Mouse (Mus musculus) forebrain, embryonic 16.5 days (tissue): ENCODE data around the gene Ube2e2. TPM values are rescaled to one million over a fixed set of nuclear protein-coding genes. Genes with fewer than 3 reads are reported as not detected.

Experiments
- ATAC-seq: fragments of 200-750 bp; cut with Nextera tagmentation; 2 replicates; pipeline ENCODE4 v1.8.0; 2017; ENCODE audit warnings: mild to moderate bottlenecking, moderate library complexity
- H3K27ac ChIP-seq: fragments of 300-500 bp; sonication (generic); 2 replicates; pipeline ENCODE4 v1.5.1; 2014; ENCODE audit warnings: low read length, control low read depth
- H3K27me3 ChIP-seq: fragments of 300-500 bp; sonication (generic); replicated peaks from 2 replicates; pipeline ENCODE4 v1.6.1; 2014; ENCODE audit warnings: low read length; ENCODE audit not compliant: control insufficient read depth, insufficient read depth
- H3K36me3 ChIP-seq: fragments of 300-500 bp; sonication (generic); 2 replicates; pipeline ENCODE4 v1.6.1; 2014; ENCODE audit not compliant: control insufficient read depth, insufficient read depth
- H3K4me1 ChIP-seq: fragments of 300-500 bp; sonication (generic); replicated peaks from 2 replicates; pipeline ENCODE4 v1.6.1; 2014; ENCODE audit warnings: low read length; ENCODE audit not compliant: control insufficient read depth, insufficient read depth
- H3K4me2 ChIP-seq: fragments of 300-500 bp; sonication (generic); 2 replicates; pipeline ENCODE4 v1.6.1; 2014; ENCODE audit warnings: mild to moderate bottlenecking, low read length, control low read depth
- H3K4me3 ChIP-seq: fragments of 300-500 bp; sonication (generic); replicated peaks from 2 replicates; pipeline ENCODE4 v1.5.1; 2014; ENCODE audit warnings: mild to moderate bottlenecking, low read length, control low read depth
- H3K9ac ChIP-seq: fragments of 300-500 bp; sonication (generic); replicated peaks from 2 replicates; pipeline ENCODE4 v1.6.1; 2014; ENCODE audit warnings: low read depth, low read length, control low read depth
- H3K9me3 ChIP-seq: fragments of 300-500 bp; sonication (generic); 2 replicates; pipeline ENCODE4 v1.6.1; 2016; ENCODE audit warnings: low read length; ENCODE audit not compliant: control insufficient read depth
- WGBS: fragments of 180-500 bp; shearing (Covaris S2); extraction: QIAGEN DNeasy Blood & Tissue Kit; methylation state at CpG from one replicate; pipeline ENCODE4 v1.1.7; 2014; 5-methylcytosine and 5-hydroxymethylcytosine counted together
- polyA plus RNA-seq: library from polyadenylated mRNA; unstranded; fragments of >200 nt; fragmentation: Nextera tagmentation; extraction: Ambion mirVana; gene quantifications from 2 replicates; pipeline ENCODE4 v1.2.1, GENCODE M21; 2015

The Ube2e2 gene
- polyA plus RNA-seq, 1 experiment from 2014 or later: 125 TPM

- ATAC-seq: no peak
- Histone ChIP-seq H3K4me1 (no peaks in the 10 kb centered on the region), H3K9ac (no peak overlapping the region), H3K9me3 (no peaks in the 10 kb centered on the region), H3K36me3 (no peaks in the 10 kb centered on the region), H3K4me3 (no peak overlapping the region), H3K27ac (no peak overlapping the region), H3K27me3 (no peaks in the 10 kb centered on the region), H3K4me2 (no peak overlapping the region)
- 66% methylated on average over 6 of the region's 6 CpGs for WGBS
These were observed 73.4 kb downstream of the Ube2e2 start for GRCm38 (mm10) chr14:18820713-18821112.

DNA sequence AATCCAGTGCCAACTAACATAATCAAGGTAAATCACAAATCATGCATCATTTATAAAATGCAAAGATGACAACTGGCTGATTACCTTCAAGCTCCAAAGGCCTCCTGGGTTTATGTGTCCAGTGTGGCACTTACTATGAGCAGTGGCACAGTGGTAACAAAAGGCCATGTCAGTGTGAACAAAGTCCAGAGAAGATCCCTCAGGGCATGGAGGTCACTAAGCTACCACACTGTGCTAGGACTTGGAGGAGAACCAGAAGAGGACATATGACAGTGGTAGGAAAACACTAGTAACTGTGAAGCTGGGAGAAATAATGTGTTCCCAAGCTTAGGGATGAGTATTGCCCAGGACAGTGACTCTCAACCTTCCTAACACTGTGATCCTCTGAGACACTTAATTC, 97.2 kb downstream of the Ube2e2 start:
- no peak for ATAC-seq
- Histone ChIP-seq H3K36me3 (no peaks in the 10 kb centered on the region), H3K9ac (no peak overlapping the region), H3K4me3 (no peak overlapping the region), H3K27me3 (no peaks in the 10 kb centered on the region), H3K9me3 (no peaks in the 10 kb centered on the region), H3K4me2 (no peak overlapping the region), H3K4me1 (no peaks in the 10 kb centered on the region), H3K27ac (no peak overlapping the region)

DNA sequence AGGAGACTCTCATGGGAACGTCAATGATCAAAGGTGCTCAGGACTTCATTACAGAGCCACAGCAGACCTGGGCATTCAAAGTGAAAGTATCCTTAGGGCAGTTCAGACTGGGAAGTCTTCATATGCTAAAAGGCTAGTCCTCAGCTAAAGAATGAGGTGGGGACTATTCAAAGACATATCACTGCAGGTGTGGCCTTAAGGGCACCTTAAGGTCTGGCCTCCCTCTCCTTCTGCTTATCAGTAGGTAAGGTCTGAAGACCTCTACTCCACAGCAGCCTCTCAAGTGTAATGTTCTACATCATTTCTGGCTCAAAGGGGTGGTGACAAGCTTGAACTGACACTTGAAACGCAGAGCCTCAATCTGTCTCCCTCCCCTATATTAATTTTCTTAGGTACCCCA, 98.3 kb downstream of the Ube2e2 start:
- H3K9ac ChIP-seq: no peak overlapping the region
- 72% methylated on average over 2 of the region's 2 CpGs for WGBS
- no peak overlapping the region for H3K4me2 ChIP-seq
- ATAC-seq: no peak
- H3K4me3 ChIP-seq: no peak overlapping the region
- 0 out of 2 replicates have a peak, but pooled peaks cover 4% of the 10 kb centered on the region for H3K9me3 ChIP-seq
- H3K36me3 ChIP-seq: no peaks in the 10 kb centered on the region
- H3K27ac ChIP-seq: no peak overlapping the region
- no peaks in the 10 kb centered on the region for H3K4me1 ChIP-seq
- H3K27me3 ChIP-seq: no peaks in the 10 kb centered on the region

DNA sequence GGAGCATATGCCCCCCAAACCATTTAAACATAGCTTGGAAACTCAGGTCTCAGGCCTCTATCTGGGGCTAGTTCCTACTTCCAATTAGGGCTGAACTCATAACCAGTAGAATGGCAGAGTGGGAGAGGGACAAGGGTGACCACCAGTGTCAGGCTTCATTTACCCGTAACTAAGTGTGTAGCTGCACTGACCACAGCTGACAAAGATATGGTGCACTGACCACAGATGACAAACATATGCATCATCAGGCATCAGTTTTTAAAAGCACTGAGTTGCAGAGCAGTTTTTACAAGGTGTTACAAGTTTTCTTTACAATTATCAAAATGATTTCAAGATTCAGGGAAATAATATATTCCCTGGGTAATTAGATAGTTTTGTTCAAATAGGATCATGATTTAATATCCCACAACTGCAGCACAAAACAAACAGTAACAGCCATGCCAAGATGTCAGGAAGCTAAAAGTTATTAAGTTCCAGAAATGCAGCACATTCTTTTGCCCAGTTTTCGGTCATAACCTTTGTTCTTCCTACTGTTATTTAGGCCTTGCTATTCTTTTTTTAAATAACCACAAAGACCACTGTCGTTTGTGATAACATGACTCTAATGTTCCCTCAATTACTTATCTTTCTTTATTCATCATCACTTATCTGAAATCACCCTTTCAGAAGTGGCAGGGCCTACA, 114.9 kb downstream of the Ube2e2 start:
- H3K9me3 ChIP-seq: no peaks in the 10 kb centered on the region
- H3K4me1 ChIP-seq: no peaks in the 10 kb centered on the region
- H3K4me2 ChIP-seq: no peak overlapping the region
- H3K27me3 ChIP-seq: no peaks in the 10 kb centered on the region
- no peak overlapping the region for H3K9ac ChIP-seq
- 82% methylated on average over 3 of the region's 3 CpGs for WGBS
- H3K27ac ChIP-seq: no peak overlapping the region
- ATAC-seq: no peak
- no peak overlapping the region for H3K4me3 ChIP-seq
- no peaks in the 10 kb centered on the region for H3K36me3 ChIP-seq

- no peaks in the 10 kb centered on the region for H3K4me1 ChIP-seq
- no peak overlapping the region for H3K4me3 ChIP-seq
- H3K9ac ChIP-seq: no peak overlapping the region
- WGBS: 87% methylated on average over 5 of the region's 5 CpGs
- H3K36me3 ChIP-seq: no peaks in the 10 kb centered on the region
- H3K4me2 ChIP-seq: no peak overlapping the region
- no peaks in the 10 kb centered on the region for H3K27me3 ChIP-seq
- H3K9me3 ChIP-seq: no peaks in the 10 kb centered on the region
- no peak overlapping the region for H3K27ac ChIP-seq
- ATAC-seq: no peak
These were observed 115.8 kb downstream of the Ube2e2 start for GRCm38 (mm10) chr14:18778241-18778640.

GRCm38 (mm10) chr14:18776132-18776531, 117.9 kb downstream of the Ube2e2 start:
- Histone ChIP-seq H3K27me3 (no peaks in the 10 kb centered on the region), H3K4me1 (no peaks in the 10 kb centered on the region), H3K4me3 (no peak overlapping the region), H3K36me3 (no peaks in the 10 kb centered on the region), H3K27ac (no peak overlapping the region), H3K4me2 (no peak overlapping the region), H3K9ac (no peak overlapping the region), H3K9me3 (no peaks in the 10 kb centered on the region)
- ATAC-seq: no peak
- WGBS: 75% methylated on average over 2 of the region's 2 CpGs

DNA sequence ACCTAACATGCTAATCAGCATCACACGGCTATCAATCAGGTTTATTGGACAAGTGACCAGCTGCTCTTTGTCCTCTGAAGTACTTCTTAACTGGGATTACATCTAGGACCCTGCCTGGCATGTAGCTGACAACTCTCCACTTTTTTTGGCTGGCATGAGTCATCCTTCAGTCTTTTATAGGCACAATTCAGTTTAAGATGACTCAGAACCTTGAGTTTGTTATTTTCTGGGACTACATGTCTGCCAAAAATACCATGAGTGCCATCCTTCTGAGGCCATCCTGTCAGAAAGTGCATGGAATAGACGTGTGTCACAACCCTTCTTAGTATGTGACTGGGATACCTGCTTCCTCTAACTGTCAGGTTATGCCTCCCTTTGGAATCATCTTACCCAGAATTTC, 120.3 kb downstream of the Ube2e2 start:
- ATAC-seq: no peak
- no peak overlapping the region for H3K9ac ChIP-seq
- no peak overlapping the region for H3K27ac ChIP-seq
- no peaks in the 10 kb centered on the region for H3K36me3 ChIP-seq
- WGBS: 62% methylated on average over 2 of the region's 2 CpGs
- no peaks in the 10 kb centered on the region for H3K27me3 ChIP-seq
- no peak overlapping the region for H3K4me3 ChIP-seq
- H3K9me3 ChIP-seq: no peaks in the 10 kb centered on the region
- H3K4me2 ChIP-seq: no peak overlapping the region
- H3K4me1 ChIP-seq: no peaks in the 10 kb centered on the region

DNA sequence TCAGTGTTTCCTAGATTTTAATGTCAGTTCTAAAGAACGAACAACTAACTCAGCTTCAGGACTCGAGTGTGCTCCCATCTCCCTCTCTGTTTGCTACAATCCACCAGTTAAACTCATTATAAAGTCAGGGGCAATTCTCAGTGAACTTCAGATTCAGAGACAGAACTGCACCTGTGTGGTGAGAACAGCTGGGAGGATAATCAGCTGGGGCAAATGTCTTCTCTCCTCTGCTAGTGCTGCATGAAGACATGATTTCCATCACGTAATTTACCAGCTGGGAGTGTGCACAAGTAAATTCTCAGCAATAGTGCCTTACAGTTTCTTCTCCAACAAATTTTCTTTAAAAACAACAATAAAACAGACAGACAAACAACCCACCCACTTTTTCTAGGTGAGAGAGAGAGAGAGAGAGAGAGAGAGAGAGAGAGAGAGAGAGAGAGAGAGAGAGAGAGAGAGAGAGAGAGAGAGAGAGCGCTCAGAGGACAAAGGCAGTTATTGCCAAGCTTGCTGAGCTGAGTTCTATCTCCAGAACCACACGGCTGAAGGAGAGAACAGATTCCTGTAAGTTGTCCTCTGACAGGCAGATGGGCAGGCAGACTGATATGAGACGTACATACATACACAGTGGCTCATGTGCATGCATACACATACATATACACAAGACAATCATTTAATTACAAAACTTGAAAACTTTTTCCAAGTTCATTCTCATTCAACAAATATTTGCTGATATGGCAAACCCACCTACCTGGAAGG, 134.3 kb downstream of the Ube2e2 start:
- Histone ChIP-seq H3K27me3 (no peaks in the 10 kb centered on the region), H3K4me1 (peaks cover 8% of the 10 kb centered on the region), H3K4me2 (no peak overlapping the region), H3K36me3 (no peaks in the 10 kb centered on the region), H3K4me3 (no peak overlapping the region), H3K27ac (peak overlapping the region; percentile 17; the same call in 1 of the 2 replicates), H3K9ac (no peak overlapping the region), H3K9me3 (no peaks in the 10 kb centered on the region)
- peak; percentile 54 for ATAC-seq
- WGBS: 48% methylated on average over 6 of the region's 6 CpGs

- Histone ChIP-seq H3K9ac (no peak overlapping the region), H3K4me3 (no peak overlapping the region), H3K36me3 (no peaks in the 10 kb centered on the region), H3K27ac (no peak overlapping the region), H3K4me2 (no peak overlapping the region), H3K27me3 (no peaks in the 10 kb centered on the region), H3K4me1 (peaks cover 8% of the 10 kb centered on the region), H3K9me3 (no peaks in the 10 kb centered on the region)
- ATAC-seq: peak; percentile 59
- 34% methylated on average over 2 of the region's 2 CpGs for WGBS
These were observed 135.2 kb downstream of the Ube2e2 start for GRCm38 (mm10) chr14:18758595-18759532.
